Mouse (Mus musculus) thymus, adult 2 months (tissue): ENCODE data around the gene Cdh1. TPM values are rescaled to one million over a fixed set of nuclear protein-coding genes. Genes with fewer than 3 reads are reported as not detected.
"Not testable (repeated sequence)": the region's sequence is repeated elsewhere in the genome, so short reads cannot be mapped to it uniquely, and the experiment has no call there.

Experiments used
- DNase-seq: peaks from one replicate; pipeline ENCODE4 v3.0.0; 2021
- H3K27ac ChIP-seq: fragments of 200-500 bp; 2 replicates; pipeline ENCODE4 v1.5.1; 2012; ENCODE audit warnings: low read length, control low read depth; ENCODE audit not compliant: control insufficient read depth, insufficient read depth
- H3K27me3 ChIP-seq: fragments of 200-500 bp; 2 replicates; pipeline ENCODE4 v1.6.1; 2012; ENCODE audit warnings: mild to moderate bottlenecking, low read length, moderate library complexity, mixed read lengths; ENCODE audit not compliant: control insufficient read depth, insufficient read depth
- H3K36me3 ChIP-seq: fragments of 200-500 bp; 2 replicates; pipeline ENCODE4 v1.6.1; 2012; ENCODE audit warnings: mild to moderate bottlenecking, low read length, moderate library complexity; ENCODE audit not compliant: control insufficient read depth, insufficient read depth
- H3K4me1 ChIP-seq: fragments of 200-500 bp; replicated peaks from 2 replicates; pipeline ENCODE4 v1.6.1; 2012; ENCODE audit warnings: low read length; ENCODE audit not compliant: control insufficient read depth, insufficient read depth
- H3K4me3 ChIP-seq: fragments of 200-500 bp; 2 replicates; pipeline ENCODE4 v1.5.1; 2012; ENCODE audit warnings: mild to moderate bottlenecking, low read length, control low read depth, moderate library complexity; ENCODE audit not compliant: control insufficient read depth, insufficient read depth
- CTCF ChIP-seq: fragments of 200-500 bp; IDR thresholded peaks from 2 replicates; pipeline ENCODE4 v1.5.1; 2012; ENCODE audit warnings: mild to moderate bottlenecking, control low read depth, low read length, moderate library complexity, borderline replicate concordance; ENCODE audit not compliant: control insufficient read depth, poor library complexity, insufficient read depth; ENCODE audit errors: extremely low read depth
- POLR2A ChIP-seq: fragments of 200-500 bp; IDR thresholded peaks from 2 replicates; pipeline ENCODE4 v1.6.1; 2012; ENCODE audit warnings: mild to moderate bottlenecking, low read length, control low read depth, moderate library complexity; ENCODE audit not compliant: control insufficient read depth, poor library complexity, insufficient read depth; ENCODE audit errors: extremely low read depth
- WGBS: fragments of 180-500 bp; shearing (Covaris S2); methylation state at CpG from one replicate; pipeline ENCODE4 v1.1.7; 2018; 5-methylcytosine and 5-hydroxymethylcytosine counted together
- polyA plus RNA-seq: library from polyadenylated mRNA; depleted of rRNA; stranded (reverse); fragments of >200 nt; gene quantifications from 2 replicates; pipeline ENCODE4 v1.2.3, GENCODE M21; 2012

The Cdh1 gene
- polyA plus RNA-seq, 1 experiment = 23.5 TPM

DNA sequence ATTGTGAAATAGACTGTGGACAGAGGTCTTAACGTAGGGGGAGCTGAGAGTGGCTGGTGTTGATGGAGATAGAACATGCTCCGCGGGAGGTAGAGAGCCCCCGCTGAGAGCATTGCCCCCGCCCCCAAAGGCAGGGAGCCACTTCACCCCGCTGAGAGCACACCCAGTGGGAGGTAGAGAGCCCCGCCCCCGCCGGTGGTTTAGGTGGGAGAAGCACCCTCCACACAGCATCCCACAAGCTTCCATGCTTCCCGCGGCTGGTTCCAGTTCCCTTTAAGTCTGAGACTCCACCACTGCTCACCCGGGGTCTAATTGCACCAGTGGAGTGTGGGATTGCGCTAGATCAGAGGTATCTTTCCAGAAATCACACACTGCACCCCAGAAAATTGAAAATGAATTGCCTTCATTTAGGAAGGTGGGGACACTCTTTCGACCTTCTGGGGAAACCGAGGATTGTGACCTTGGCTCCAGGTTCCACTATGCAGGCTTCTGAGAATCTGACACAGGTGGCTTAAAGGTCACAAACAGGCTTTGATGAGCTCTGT lies 3.5 kb downstream of the Cdh1 start:
- no peak for DNase-seq
- no peak overlapping the region for H3K27ac ChIP-seq
- H3K4me3 ChIP-seq = no peak overlapping the region
- peaks cover 5% of the 10 kb centered on the region; the same call in 1 of the 2 replicates for H3K27me3 ChIP-seq
- no peaks in the 10 kb centered on the region for H3K36me3 ChIP-seq
- TF ChIP-seq CTCF (no peak), POLR2A (no peak)
- 36% methylated on average over 15 of the region's 15 CpGs for WGBS
- H3K4me1 ChIP-seq = peaks cover 25% of the 10 kb centered on the region

DNA sequence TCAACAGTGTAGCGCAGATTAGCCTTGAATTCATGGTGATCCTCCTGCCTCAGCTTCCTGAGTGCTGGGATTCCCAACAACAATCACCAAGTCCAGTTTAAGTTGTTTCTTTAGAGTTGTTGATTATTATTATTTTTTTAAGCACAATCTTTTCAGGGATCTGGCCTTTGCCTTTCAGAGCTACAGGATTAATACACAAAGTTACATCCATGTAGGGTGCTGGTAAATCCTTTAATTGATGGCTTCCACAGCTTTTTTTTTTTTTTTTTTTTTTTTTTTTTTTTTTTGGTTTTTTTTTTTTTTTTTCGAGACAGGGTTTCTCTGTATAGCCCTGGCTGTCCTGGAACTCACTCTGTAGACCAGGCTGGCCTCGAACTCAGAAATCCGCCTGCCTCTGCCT lies 4.6 kb downstream of the Cdh1 start:
- 84% methylated on average over 4 of the region's 4 CpGs for WGBS

GRCm38 (mm10) chr8:106608425-106608824 lies 5.3 kb downstream of the Cdh1 start:
- no peak for TF ChIP-seq POLR2A
- H3K4me3 ChIP-seq = no peak overlapping the region
- WGBS = 83% methylated on average over 3 of the region's 3 CpGs

More for the DNA sequence above, 4.6 kb downstream of the Cdh1 start:
- H3K4me3 ChIP-seq, H3K27me3 ChIP-seq, DNase-seq, H3K36me3 ChIP-seq, H3K27ac ChIP-seq: not testable (repeated sequence)
- H3K4me1 ChIP-seq = peaks cover 24% of the 10 kb centered on the region

GRCm38 (mm10) chr8:106609076-106609903 lies 6.1 kb downstream of the Cdh1 start:
- Histone ChIP-seq H3K36me3 (no peaks in the 10 kb centered on the region), H3K4me1 (peaks cover 9% of the 10 kb centered on the region), H3K27me3 (peaks cover under 1% of the 10 kb centered on the region; the same call in 1 of the 2 replicates), H3K4me3 (no peak overlapping the region), H3K27ac (no peak overlapping the region)
- WGBS = 88% methylated on average over 7 of the region's 7 CpGs
- DNase-seq = no peak
- TF ChIP-seq CTCF (no peak), POLR2A (no peak)

More at GRCm38 (mm10) chr8:106608425-106608824, 5.3 kb downstream of the Cdh1 start:
- Histone ChIP-seq H3K4me1 (peaks cover 18% of the 10 kb centered on the region), H3K27me3 (peaks cover 5% of the 10 kb centered on the region; the same call in 1 of the 2 replicates), H3K27ac (no peak overlapping the region), H3K36me3 (no peaks in the 10 kb centered on the region)
- DNase-seq = no peak

DNA sequence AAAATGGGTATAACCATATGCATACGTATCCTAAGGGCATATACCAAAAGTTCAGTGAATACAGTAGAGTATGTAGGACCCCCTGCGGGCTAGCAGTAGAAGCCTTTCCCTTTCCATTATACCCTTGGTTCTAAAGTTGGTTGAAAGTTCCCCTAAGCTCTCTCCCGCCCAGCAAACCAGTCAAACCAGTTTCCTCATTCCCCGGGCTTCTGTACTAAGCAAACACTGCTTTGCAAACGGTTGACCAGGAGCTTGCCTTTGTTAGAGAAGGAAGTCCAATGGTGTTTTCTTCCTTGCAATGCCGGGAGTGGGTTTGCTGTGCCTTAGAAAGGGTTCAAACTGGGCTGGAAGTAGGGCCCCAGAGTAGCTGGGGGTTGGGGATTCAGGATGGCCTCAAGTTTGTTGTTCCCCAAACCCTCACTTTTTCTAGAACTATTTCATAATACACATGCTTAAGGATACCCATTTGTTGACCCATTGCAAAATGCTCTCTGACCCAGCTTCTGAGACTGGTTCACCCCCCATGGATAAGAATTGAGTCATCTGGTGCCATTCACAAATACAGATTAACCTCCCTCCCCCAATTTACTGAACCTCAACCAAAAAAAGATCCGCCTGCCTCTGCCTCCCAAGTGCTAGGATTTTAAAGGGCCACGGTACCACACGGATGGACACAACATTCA lies 7.9 kb downstream of the Cdh1 start:
- Histone ChIP-seq H3K27ac (no peak overlapping the region), H3K27me3 (no peaks in the 10 kb centered on the region), H3K4me1 (peaks cover 7% of the 10 kb centered on the region), H3K4me3 (no peak overlapping the region), H3K36me3 (no peaks in the 10 kb centered on the region)
- no peak for TF ChIP-seq CTCF
- TF ChIP-seq POLR2A = no peak
- DNase-seq = no peak
- 79% methylated on average over 9 of the region's 9 CpGs for WGBS

DNA sequence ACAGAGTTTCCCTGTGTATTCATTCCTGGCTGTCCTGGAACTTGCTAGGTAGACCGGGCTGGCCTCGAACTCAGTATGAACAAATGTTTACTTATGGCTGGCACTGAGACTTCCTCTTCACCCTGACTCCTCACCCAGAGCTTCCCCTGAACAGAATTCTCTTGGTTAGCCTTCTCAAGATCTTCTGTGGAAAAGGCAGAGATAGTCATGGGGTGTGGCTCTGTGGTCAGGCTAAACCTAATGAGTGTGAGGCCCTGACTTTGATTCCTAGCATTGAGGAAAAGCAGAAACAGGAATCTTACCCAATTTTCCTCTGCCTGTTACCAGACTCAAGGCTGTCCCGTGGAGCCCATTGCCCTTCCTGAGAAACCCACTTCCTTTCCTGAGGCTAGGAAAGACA lies 8.9 kb downstream of the Cdh1 start:
- Histone ChIP-seq H3K27me3 (no peaks in the 10 kb centered on the region), H3K27ac (no peak overlapping the region), H3K36me3 (no peaks in the 10 kb centered on the region), H3K4me1 (no peaks in the 10 kb centered on the region), H3K4me3 (no peak overlapping the region)
- 30% methylated on average over 3 of the region's 3 CpGs for WGBS
- no peak for DNase-seq
- no peak for TF ChIP-seq POLR2A
- TF ChIP-seq CTCF = no peak

DNA sequence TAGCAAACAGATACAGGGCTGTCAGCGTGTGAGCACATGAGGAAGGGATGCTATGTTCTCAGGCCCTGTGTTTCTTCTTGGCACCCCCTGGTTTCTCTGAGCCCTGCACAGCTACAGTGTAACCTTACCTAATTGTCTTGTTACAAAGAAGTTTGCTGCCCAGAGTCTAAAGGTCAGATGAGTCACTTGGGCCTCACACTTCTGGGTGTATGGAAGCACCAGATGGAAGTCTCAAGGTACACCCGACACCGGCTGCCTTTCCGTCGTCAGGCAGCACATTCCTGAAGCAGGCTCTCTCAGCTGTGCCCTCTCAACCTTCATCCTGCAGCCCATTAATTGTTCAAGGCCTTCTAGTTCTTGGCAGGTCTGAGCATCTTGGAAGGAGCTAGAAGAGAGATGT lies 11.6 kb downstream of the Cdh1 start:
- Histone ChIP-seq H3K27me3 (no peaks in the 10 kb centered on the region), H3K36me3 (no peaks in the 10 kb centered on the region), H3K4me1 (no peaks in the 10 kb centered on the region), H3K27ac (no peak overlapping the region), H3K4me3 (no peak overlapping the region)
- WGBS = 80% methylated on average over 5 of the region's 5 CpGs
- TF ChIP-seq CTCF (no peak), POLR2A (no peak)
- no peak for DNase-seq
